Comparison of ENCODE assay signal across 23 mouse cellular contexts in the genomic region with DNA sequence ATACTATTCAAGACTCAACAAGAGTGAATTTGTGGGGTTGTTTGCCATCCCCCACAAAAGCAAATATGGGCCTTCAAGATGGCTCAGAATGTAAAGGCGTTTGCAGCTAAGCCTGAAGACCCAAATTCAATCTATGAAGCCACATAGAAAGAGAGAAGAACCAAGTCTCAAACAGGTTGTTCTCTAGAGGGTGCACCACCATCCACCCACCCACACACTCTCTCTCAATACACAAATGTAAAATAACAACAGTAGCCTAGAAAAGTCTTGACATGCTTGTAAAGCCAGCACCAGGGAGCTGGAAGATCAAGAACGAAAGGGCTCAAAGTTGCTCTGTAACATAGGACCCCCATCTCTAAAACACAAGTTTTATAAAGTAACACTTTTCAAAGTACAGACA. TPM values are rescaled to one million over a fixed set of nuclear protein-coding genes. Genes with fewer than 3 reads are reported as not detected.
DNase-seq lines count a peak whose midpoint lies in the region; ATAC-seq and TF ChIP-seq lines count a peak whose summit lies in the region.
"Had no signal": no experiment of that assay in that cellular context is flagged by ENCODE, and none has a peak within 500 bp of the region (broad histone marks: within the 10 kb centered on the region; RNA-seq: fewer than 3 reads in every experiment).

No protein-coding gene starts in this region.

- WGBS in heart, embryonic 13.5 days = 83% methylated on average over 2 of the region's 2 CpGs
- 80% methylated on average over 2 of the region's 2 CpGs for WGBS in heart, embryonic 11.5 days (ENCODE audit: insufficient replicate concordance)
- WGBS in lung, embryonic 16.5 days = 57% methylated on average over 2 of the region's 2 CpGs
- 73% methylated on average over 2 of the region's 2 CpGs for WGBS in liver, embryonic 14.5 days (ENCODE audit: insufficient replicate concordance)
- WGBS in midbrain, embryonic 13.5 days = 83% methylated on average over 2 of the region's 2 CpGs

- H3ac ChIP-seq in myocyte (ENCODE audit: control insufficient read depth, insufficient read length) = no peak overlapping the region

- H3K27me3 ChIP-seq in heart, embryonic 13.5 days (replicated peaks) = no peaks in the 10 kb centered on the region
- no peaks in the 10 kb centered on the region for H3K27me3 ChIP-seq in heart, embryonic 11.5 days (ENCODE audit: control insufficient read depth, insufficient read depth, low read length)
- H3K27me3 ChIP-seq in lung, embryonic 16.5 days (ENCODE audit: control insufficient read depth, insufficient read depth, low read depth, low read length) = no peaks in the 10 kb centered on the region
- no peaks in the 10 kb centered on the region for H3K27me3 ChIP-seq in liver, embryonic 14.5 days (ENCODE audit: control insufficient read depth, insufficient read depth, low read length)
- no peaks in the 10 kb centered on the region for H3K27me3 ChIP-seq in myocyte (ENCODE audit: control insufficient read depth, insufficient read depth, insufficient read length)
- H3K27me3 ChIP-seq in midbrain, embryonic 13.5 days = no peaks in the 10 kb centered on the region
- H3K27me3 ChIP-seq: embryonic facial prominence, embryonic 13.5 days; forebrain, embryonic 12.5 days; hindbrain, embryonic 15.5 days had no signal

- peaks cover 15% of the 10 kb centered on the region for H3K36me3 ChIP-seq in heart, embryonic 13.5 days
- H3K36me3 ChIP-seq in heart, embryonic 11.5 days (ENCODE audit: control insufficient read depth, insufficient read depth, low read length) = no peaks in the 10 kb centered on the region; the same call in 1 of the 2 replicates
- peaks cover 3% of the 10 kb centered on the region; the same call in 1 of the 2 replicates for H3K36me3 ChIP-seq in lung, embryonic 16.5 days (ENCODE audit: control insufficient read depth, insufficient read depth, low read length)
- peaks cover 20% of the 10 kb centered on the region for H3K36me3 ChIP-seq in liver, embryonic 14.5 days (replicated peaks; ENCODE audit: control insufficient read depth, insufficient read depth, low read depth)
- no peaks in the 10 kb centered on the region for H3K36me3 ChIP-seq in myocyte (ENCODE audit: control insufficient read depth, insufficient read depth)
- peaks cover 3% of the 10 kb centered on the region; the same call in 1 of the 2 replicates for H3K36me3 ChIP-seq in midbrain, embryonic 13.5 days
- H3K36me3 ChIP-seq: hindbrain, embryonic 15.5 days had no signal

- H3K27ac ChIP-seq in heart, embryonic 13.5 days (replicated peaks) = peak overlapping the region; percentile 15; the same call in 1 of the 2 replicates
- H3K27ac ChIP-seq in heart, embryonic 11.5 days (ENCODE audit: low read depth, low read length) = no peak overlapping the region
- H3K27ac ChIP-seq in lung, embryonic 16.5 days (ENCODE audit: low read length) = 0 out of 2 replicates have a peak overlapping the region, but pooled peaks have one; percentile 17
- peak overlapping the region; percentile 14; the same call in 1 of the 2 replicates for H3K27ac ChIP-seq in liver, embryonic 14.5 days
- H3K27ac ChIP-seq in midbrain, embryonic 13.5 days = no peak overlapping the region
- H3K27ac ChIP-seq: embryonic facial prominence, embryonic 13.5 days; forebrain, embryonic 12.5 days; heart, embryonic 10.5 days; hindbrain, embryonic 15.5 days had no signal

- TF ChIP-seq CTCF in liver, embryonic 14.5 days (IDR thresholded peaks at IDR 0.05; ENCODE audit: low read depth) = no peak

- no peaks in the 10 kb centered on the region for H3K9me3 ChIP-seq in heart, embryonic 13.5 days
- H3K9me3 ChIP-seq in heart, embryonic 11.5 days (replicated peaks; ENCODE audit: control insufficient read depth, low read length) = no peaks in the 10 kb centered on the region
- H3K9me3 ChIP-seq in lung, embryonic 16.5 days (ENCODE audit: control insufficient read depth, low read length) = no peaks in the 10 kb centered on the region
- H3K9me3 ChIP-seq in liver, embryonic 14.5 days (ENCODE audit: control insufficient read depth, low read length) = no peaks in the 10 kb centered on the region
- no peaks in the 10 kb centered on the region for H3K9me3 ChIP-seq in midbrain, embryonic 13.5 days
- H3K9me3 ChIP-seq: embryonic facial prominence, embryonic 13.5 days; forebrain, embryonic 12.5 days; heart, embryonic 10.5 days; hindbrain, embryonic 15.5 days had no signal

- peaks cover 100% of the 10 kb centered on the region for H3K79me2 ChIP-seq in myocyte (ENCODE audit: control insufficient read depth, insufficient read depth)

- H3K4me2 ChIP-seq in heart, embryonic 13.5 days = peak overlapping the region; percentile 24
- H3K4me2 ChIP-seq in heart, embryonic 11.5 days = no peak overlapping the region
- no peak overlapping the region for H3K4me2 ChIP-seq in lung, embryonic 16.5 days (ENCODE audit: low read depth, low read length)
- peak overlapping the region; percentile 85 for H3K4me2 ChIP-seq in liver, embryonic 14.5 days (ENCODE audit: low read depth)
- H3K4me2 ChIP-seq in myocyte (ENCODE audit: low read depth) = peak overlapping the region; percentile 73
- no peak overlapping the region for H3K4me2 ChIP-seq in midbrain, embryonic 13.5 days (replicated peaks)
- H3K4me2 ChIP-seq: embryonic facial prominence, embryonic 13.5 days; forebrain, embryonic 12.5 days; hindbrain, embryonic 15.5 days had no signal

- no peak for DNase-seq in lung, postnatal 25 days (ENCODE audit: low spot score)
- DNase-seq in liver, embryonic 14.5 days (ENCODE audit: low read depth in 3 of 3, low spot score in 3 of 3) = no peak
- no peak for DNase-seq in thymus, postnatal 36 days
- DNase-seq: adrenal gland, adult 8-10 months; cerebellum, adult 11 months; cerebellum, adult 9-10 months; cerebellum, postnatal 25 days; gastrocnemius, postnatal 25 days; heart, adult 18-20 months; heart, postnatal 36 days had no signal

- H3K9ac ChIP-seq in heart, embryonic 13.5 days = peak overlapping the region; percentile 50; the same call in 1 of the 2 replicates
- no peak overlapping the region for H3K9ac ChIP-seq in heart, embryonic 11.5 days (ENCODE audit: low read depth, low read length)
- H3K9ac ChIP-seq in lung, embryonic 16.5 days (ENCODE audit: low read length) = no peak overlapping the region
- H3K9ac ChIP-seq in liver, embryonic 14.5 days (replicated peaks) = peak overlapping the region; percentile 35
- H3K9ac ChIP-seq in midbrain, embryonic 13.5 days (replicated peaks) = no peak overlapping the region
- H3K9ac ChIP-seq: embryonic facial prominence, embryonic 13.5 days; forebrain, embryonic 12.5 days; hindbrain, embryonic 15.5 days had no signal

- TF ChIP-seq EP300 in liver, embryonic 14.5 days (IDR thresholded peaks at IDR 0.05; ENCODE audit: low read depth) = no peak

- TF ChIP-seq POLR2A in myocyte (IDR thresholded peaks at IDR 0.05; ENCODE audit: insufficient read length, low read depth) = no peak

- peaks cover 81% of the 10 kb centered on the region for H3K4me1 ChIP-seq in heart, embryonic 13.5 days
- peaks cover 44% of the 10 kb centered on the region for H3K4me1 ChIP-seq in heart, embryonic 11.5 days (ENCODE audit: control insufficient read depth, insufficient read depth, low read length)
- peaks cover 50% of the 10 kb centered on the region for H3K4me1 ChIP-seq in lung, embryonic 16.5 days (replicated peaks; ENCODE audit: control insufficient read depth, insufficient read depth, low read length)
- H3K4me1 ChIP-seq in liver, embryonic 14.5 days (replicated peaks; ENCODE audit: control insufficient read depth in 2 of 2, insufficient read depth in 2 of 2, low read length in 1 of 2) = peaks cover 51 to 55% of the 10 kb centered on the region in 2 experiments
- H3K4me1 ChIP-seq in midbrain, embryonic 13.5 days (replicated peaks) = peaks cover 74% of the 10 kb centered on the region

- no peak overlapping the region for H3K4me3 ChIP-seq in heart, embryonic 13.5 days
- H3K4me3 ChIP-seq in heart, embryonic 11.5 days (ENCODE audit: low read depth, low read length) = no peak overlapping the region
- H3K4me3 ChIP-seq in lung, embryonic 16.5 days (ENCODE audit: low read length) = no peak overlapping the region
- no peak overlapping the region for H3K4me3 ChIP-seq in liver, embryonic 14.5 days (ENCODE audit: insufficient read depth in 1 of 2, low read depth in 2 of 2, low read length in 2 of 2)
- H3K4me3 ChIP-seq in myocyte = no peak overlapping the region
- H3K4me3 ChIP-seq in midbrain, embryonic 13.5 days (replicated peaks) = no peak overlapping the region
- H3K4me3 ChIP-seq: embryonic facial prominence, embryonic 13.5 days; forebrain, embryonic 12.5 days; heart, embryonic 10.5 days; hindbrain, embryonic 15.5 days had no signal

- ATAC-seq in heart, embryonic 13.5 days (ENCODE audit: extremely low read depth, insufficient number of reproducible peaks, low FRiP score, low TSS enrichment) = no peak
- ATAC-seq in heart, embryonic 11.5 days (replicated peaks; ENCODE audit: insufficient number of reproducible peaks, low FRiP score, low TSS enrichment) = no peak
- no peak for ATAC-seq in lung, embryonic 16.5 days (ENCODE audit: low read depth)
- ATAC-seq in liver, embryonic 14.5 days (ENCODE audit: insufficient read depth) = no peak
- ATAC-seq in midbrain, embryonic 13.5 days = no peak
- ATAC-seq: forebrain, embryonic 16.5 days had no signal

RNA-seq across cellular contexts. Expression of a gene that starts 5.3 kb away (rescaled TPM):
- polyA plus RNA-seq in heart, embryonic 13.5 days (2015; fragmentation: Nextera tagmentation; extraction: Ambion mirVana) = 68.5 and 70.2 TPM in 2 replicates
- polyA plus RNA-seq in heart, embryonic 11.5 days (2014; fragmentation: Nextera tagmentation; extraction: Ambion mirVana) = 77.9 and 79.4 TPM in 2 replicates
- polyA plus RNA-seq in lung, embryonic 16.5 days (2015; fragmentation: Nextera tagmentation; extraction: Ambion mirVana) = 99.0 and 105 TPM in 2 replicates
- 20.6 and 39.1 TPM in 2 replicates for polyA plus RNA-seq in liver, embryonic 14.5 days (2012; rRNA removed)
- 33.7 and 38.7 TPM in 2 replicates for polyA plus RNA-seq in liver, embryonic 14.5 days (2014; fragmentation: Nextera tagmentation; extraction: Ambion mirVana)
- polyA plus RNA-seq in myocyte (2012; fragmentation: generic; extraction: Trizol) = 15.4 TPM
- 165 and 170 TPM in 2 replicates for polyA plus RNA-seq in midbrain, embryonic 13.5 days (2015; fragmentation: Nextera tagmentation; extraction: Ambion mirVana)

RNA-seq across cellular contexts. Expression of a gene that starts 11.3 kb away (rescaled TPM):
- polyA plus RNA-seq in heart, embryonic 13.5 days (2015; fragmentation: Nextera tagmentation; extraction: Ambion mirVana) = 14.6 and 19.5 TPM in 2 replicates
- 34.3 and 34.9 TPM in 2 replicates for polyA plus RNA-seq in heart, embryonic 11.5 days (2014; fragmentation: Nextera tagmentation; extraction: Ambion mirVana)
- polyA plus RNA-seq in lung, embryonic 16.5 days (2015; fragmentation: Nextera tagmentation; extraction: Ambion mirVana) = 11.5 and 12.2 TPM in 2 replicates
- 11.7 and 12.6 TPM in 2 replicates for polyA plus RNA-seq in liver, embryonic 14.5 days (2012; rRNA removed)
- polyA plus RNA-seq in liver, embryonic 14.5 days (2014; fragmentation: Nextera tagmentation; extraction: Ambion mirVana) = 5.1 and 5.5 TPM in 2 replicates
- polyA plus RNA-seq in myocyte (2012; fragmentation: generic; extraction: Trizol) = 105 TPM
- 10.0 and 11.0 TPM in 2 replicates for polyA plus RNA-seq in midbrain, embryonic 13.5 days (2015; fragmentation: Nextera tagmentation; extraction: Ambion mirVana)

RNA-seq across cellular contexts. Expression of a gene that starts 34.9 kb away (rescaled TPM):
- polyA plus RNA-seq in heart, embryonic 13.5 days (2015; fragmentation: Nextera tagmentation; extraction: Ambion mirVana) = 0.20 TPM in 1 of 2 replicates, not detected in the other
- polyA plus RNA-seq in heart, embryonic 11.5 days (2014; fragmentation: Nextera tagmentation; extraction: Ambion mirVana) = not detected in 2 replicates
- 0.33 TPM in 1 of 2 replicates, not detected in the other for polyA plus RNA-seq in lung, embryonic 16.5 days (2015; fragmentation: Nextera tagmentation; extraction: Ambion mirVana)
- polyA plus RNA-seq in liver, embryonic 14.5 days (2012; rRNA removed) = not detected in 2 replicates
- 0.32 TPM in 1 of 2 replicates, not detected in the other for polyA plus RNA-seq in liver, embryonic 14.5 days (2014; fragmentation: Nextera tagmentation; extraction: Ambion mirVana)
- polyA plus RNA-seq in myocyte (2012; fragmentation: generic; extraction: Trizol) = not detected
- polyA plus RNA-seq in midbrain, embryonic 13.5 days (2015; fragmentation: Nextera tagmentation; extraction: Ambion mirVana) = 0.54 TPM in 1 of 2 replicates, not detected in the other
- polyA plus RNA-seq: brain, embryonic 14.5 days; cortical plate, adult 2 months; forebrain, embryonic 12.5 days; frontal cortex, adult 2 months had no signal

Comparison
In these comparisons a context has a peak if more than half of its experiments do, and no peak if none do; other contexts are left out.
1. H3K27ac ChIP-seq: peak in heart, embryonic 13.5 days (single experiment), lung, embryonic 16.5 days (single experiment) and liver, embryonic 14.5 days (single experiment); none in heart, embryonic 11.5 days (single experiment) and midbrain, embryonic 13.5 days (single experiment).
2. H3K4me2 ChIP-seq: peak in heart, embryonic 13.5 days (single experiment), liver, embryonic 14.5 days (single experiment) and myocyte (single experiment); none in heart, embryonic 11.5 days (single experiment), lung, embryonic 16.5 days (single experiment) and midbrain, embryonic 13.5 days (single experiment).
3. H3K9ac ChIP-seq: peak in heart, embryonic 13.5 days (single experiment) and liver, embryonic 14.5 days (single experiment); none in heart, embryonic 11.5 days (single experiment), lung, embryonic 16.5 days (single experiment) and midbrain, embryonic 13.5 days (single experiment).